Mouse (Mus musculus): Measurements from ENCODE around the gene Klhdc4.

Klhdc4 gene

GRCm38 (mm10) chr8:121829048-121829776, at the start of gene Klhdc4:
Gene Klhdc4, minus strand, starts transcription at chr8:121829569.
- DNase-seq (ENCODE audit: low read depth) = peak; percentile 92

GRCm38 (mm10) chr8:121877828-121878480, 48.6 kb upstream of the Klhdc4 start:
- DNase-seq (ENCODE audit: low read depth) = no peak

DNA sequence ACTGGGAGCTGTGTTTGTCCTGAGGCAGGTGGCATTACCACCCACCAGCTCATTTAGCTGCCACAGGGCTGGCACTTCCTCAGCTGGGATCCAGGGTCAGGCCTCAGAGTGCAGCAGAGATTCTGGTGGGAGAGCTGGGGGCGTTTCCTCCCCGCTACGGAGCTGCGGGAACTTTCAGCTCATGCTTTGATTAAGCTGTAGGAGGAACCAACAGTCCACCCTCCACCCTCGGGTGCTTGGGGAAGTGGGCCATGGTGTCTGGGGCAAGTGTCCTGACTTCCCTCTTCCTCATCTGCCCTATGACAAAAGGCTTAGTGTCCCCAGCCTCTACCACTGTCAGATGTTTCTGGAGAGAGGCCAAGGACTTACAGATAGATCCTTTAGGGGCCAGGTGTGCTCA, 47.8 kb upstream of the Klhdc4 start:
- DNase-seq (ENCODE audit: low read depth) = no peak

DNA sequence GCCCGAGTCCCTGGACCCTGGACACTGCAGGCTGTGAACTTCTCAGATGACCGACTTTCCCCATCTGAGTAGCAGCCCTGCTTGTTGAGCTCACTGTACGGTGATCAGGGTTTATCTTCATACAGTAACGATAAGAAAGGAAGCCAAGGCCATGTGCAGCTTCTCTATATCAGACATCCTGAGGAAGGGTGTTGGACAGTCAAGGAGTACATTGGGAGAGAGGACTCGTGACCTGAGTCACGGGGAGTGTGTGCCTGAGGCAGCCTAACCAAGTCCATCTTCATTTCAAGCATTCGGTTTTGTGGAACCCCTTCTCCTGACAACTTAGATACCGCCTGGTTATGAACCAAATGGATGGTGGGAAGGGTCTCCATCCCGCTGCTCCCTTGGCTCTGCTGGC, 46.1 kb upstream of the Klhdc4 start:
- no peak for DNase-seq (ENCODE audit: low read depth)

- DNase-seq (ENCODE audit: low read depth) = no peak
Measured at GRCm38 (mm10) chr8:121875045-121875444, 45.7 kb upstream of the Klhdc4 start.

GRCm38 (mm10) chr8:121874031-121874430, 44.7 kb upstream of the Klhdc4 start:
- DNase-seq (ENCODE audit: low read depth) = peak; percentile 61

GRCm38 (mm10) chr8:121871833-121872440, 42.6 kb upstream of the Klhdc4 start:
- peak; percentile 38 for DNase-seq (ENCODE audit: low read depth)

- DNase-seq (ENCODE audit: low read depth) = no peak
Measured at GRCm38 (mm10) chr8:121870190-121870589, 40.8 kb upstream of the Klhdc4 start.

DNA sequence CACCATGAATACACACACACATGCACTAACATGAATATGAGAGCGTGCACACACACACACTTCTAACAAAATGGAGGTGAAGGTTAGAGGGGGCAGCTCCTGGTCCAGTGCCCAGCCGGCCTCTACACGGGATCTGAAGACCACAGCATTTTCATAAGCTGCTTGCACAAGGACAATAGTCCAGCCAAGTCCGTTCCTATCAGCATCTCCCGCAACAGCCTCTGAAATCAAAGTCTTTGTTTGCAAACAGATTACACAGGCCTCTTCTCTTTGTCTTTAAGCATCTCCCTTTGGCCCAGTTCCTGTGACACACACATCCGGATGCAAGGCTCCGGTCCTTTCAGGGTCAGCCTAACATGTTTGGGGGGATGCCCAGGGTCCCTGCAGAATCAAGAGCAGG, 39.5 kb upstream of the Klhdc4 start:
- DNase-seq (ENCODE audit: low read depth) = no peak

DNA sequence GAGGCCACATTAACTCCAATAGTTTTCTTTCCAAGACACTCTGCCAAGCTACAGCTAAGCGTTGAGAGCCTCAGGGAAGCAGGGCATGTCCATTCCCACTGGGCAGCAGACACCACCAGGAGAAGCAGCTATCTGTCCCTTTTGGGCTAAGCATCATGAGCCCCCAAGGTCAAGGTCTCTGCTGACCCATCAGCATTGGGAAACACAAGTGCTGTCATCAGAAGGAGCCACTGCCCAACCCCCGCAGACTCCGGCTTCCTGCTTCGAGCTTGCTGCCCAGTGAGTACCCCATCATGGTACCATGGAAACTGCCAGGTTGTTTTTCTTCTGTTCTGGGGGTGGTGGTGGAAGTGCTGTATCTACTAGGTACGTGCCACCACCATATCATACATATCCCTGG, 38.8 kb upstream of the Klhdc4 start:
- no peak for DNase-seq (ENCODE audit: low read depth)

GRCm38 (mm10) chr8:121865356-121865755, 36.0 kb upstream of the Klhdc4 start:
- DNase-seq (ENCODE audit: low read depth) = no peak

GRCm38 (mm10) chr8:121861806-121862548, 32.6 kb upstream of the Klhdc4 start:
- no peak for DNase-seq (ENCODE audit: low read depth)

DNA sequence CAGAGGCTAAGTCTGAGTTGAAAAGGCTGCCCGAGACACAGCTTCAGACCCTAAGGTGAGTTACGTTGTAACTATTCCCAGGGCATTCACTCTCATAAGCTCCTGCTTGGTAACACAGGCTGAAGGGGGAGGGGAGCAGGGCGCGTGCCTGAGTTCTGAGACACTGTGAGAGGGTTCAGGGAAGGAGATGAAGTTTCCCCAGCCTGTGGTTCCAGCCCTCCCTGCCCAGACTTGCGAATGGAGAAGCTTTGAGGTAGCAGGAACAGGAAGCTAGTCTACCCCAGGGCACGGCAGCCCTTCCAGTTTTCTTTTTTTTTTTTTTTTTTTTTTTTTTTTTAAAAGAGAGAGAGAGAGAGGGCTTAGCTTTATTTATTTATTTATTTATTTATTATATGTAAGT, 31.9 kb upstream of the Klhdc4 start:
- peak; percentile 52 for DNase-seq (ENCODE audit: low read depth)

DNA sequence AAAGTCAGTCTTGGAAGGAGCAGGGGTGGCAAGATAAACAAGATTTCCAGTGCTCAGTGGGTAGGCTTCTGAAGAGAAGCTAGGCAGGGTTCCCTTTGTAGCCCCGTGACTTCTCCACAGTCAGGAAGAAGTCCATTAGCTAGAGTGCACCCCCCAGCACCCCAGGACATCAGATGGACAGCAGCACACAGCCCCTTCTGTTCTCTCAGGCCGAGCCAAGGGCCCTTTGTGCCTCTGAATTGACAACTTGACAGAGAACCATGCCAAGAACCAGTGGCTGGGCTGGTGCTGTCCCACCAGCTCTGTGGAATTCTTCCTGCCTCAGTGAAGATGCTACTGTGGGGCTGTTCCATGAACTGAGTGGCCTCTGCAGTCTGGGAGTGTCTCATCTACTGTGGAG, 28.4 kb upstream of the Klhdc4 start:
- DNase-seq (ENCODE audit: low read depth) = no peak

- DNase-seq (ENCODE audit: low read depth) = no peak
Measured at GRCm38 (mm10) chr8:121857331-121857730, 28.0 kb upstream of the Klhdc4 start.

DNA sequence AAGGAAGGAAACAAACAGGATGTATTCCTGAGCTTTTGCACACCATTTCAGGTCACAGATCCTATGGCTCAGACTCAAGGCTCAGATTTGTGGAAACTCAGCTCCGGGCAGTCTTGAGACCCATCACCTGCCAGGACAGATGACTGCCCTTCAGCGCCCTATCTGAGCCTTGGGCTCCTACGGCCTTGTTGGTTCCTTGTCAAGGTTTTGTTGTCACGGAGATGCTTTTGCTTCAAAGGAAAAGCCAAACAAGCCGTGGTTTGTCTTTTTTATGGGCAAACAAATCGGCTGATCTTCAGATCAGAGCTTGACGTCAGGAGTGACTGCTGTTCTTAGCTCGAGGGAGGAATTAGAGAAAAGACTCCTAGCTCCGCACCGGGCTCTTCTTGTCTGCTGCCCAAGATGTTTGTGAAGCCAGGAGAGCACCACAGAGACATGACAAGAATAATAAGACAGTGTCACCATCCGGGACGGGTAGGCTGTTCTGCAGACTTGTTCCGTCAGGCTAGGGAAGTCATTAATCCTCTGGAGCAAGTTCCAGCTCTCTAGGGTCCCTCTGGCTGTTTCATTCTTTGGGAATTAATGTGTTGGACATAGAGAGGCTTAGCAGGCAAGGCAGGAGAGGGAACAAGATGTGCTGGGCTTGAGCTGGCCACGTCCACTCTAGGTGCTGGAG, 26.8 kb upstream of the Klhdc4 start:
- DNase-seq (ENCODE audit: low read depth) = no peak

DNA sequence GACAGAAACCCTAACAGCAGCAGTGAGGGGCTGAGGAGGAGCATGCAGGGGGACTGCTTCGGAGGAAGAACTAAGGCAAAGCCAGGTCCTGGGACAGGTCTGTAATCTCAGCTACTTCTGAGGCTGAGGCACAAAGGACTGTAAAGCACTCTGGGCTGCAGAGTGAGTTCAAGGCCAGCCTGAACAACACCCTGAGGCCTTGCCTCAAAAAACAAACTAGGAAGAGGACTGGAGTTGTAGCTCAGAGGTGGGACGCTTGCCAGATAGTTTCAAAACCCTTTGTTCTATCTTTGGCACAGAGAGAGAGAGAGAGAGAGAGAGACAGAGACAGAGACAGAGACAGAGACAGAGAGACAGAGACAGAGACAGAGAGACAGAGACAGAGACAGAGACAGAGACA, 24.2 kb upstream of the Klhdc4 start:
- no peak for DNase-seq (ENCODE audit: low read depth)

- no peak for DNase-seq (ENCODE audit: low read depth)
Measured at GRCm38 (mm10) chr8:121852464-121852863, 23.1 kb upstream of the Klhdc4 start.

GRCm38 (mm10) chr8:121851716-121852115, 22.3 kb upstream of the Klhdc4 start:
- DNase-seq (ENCODE audit: low read depth) = no peak

DNA sequence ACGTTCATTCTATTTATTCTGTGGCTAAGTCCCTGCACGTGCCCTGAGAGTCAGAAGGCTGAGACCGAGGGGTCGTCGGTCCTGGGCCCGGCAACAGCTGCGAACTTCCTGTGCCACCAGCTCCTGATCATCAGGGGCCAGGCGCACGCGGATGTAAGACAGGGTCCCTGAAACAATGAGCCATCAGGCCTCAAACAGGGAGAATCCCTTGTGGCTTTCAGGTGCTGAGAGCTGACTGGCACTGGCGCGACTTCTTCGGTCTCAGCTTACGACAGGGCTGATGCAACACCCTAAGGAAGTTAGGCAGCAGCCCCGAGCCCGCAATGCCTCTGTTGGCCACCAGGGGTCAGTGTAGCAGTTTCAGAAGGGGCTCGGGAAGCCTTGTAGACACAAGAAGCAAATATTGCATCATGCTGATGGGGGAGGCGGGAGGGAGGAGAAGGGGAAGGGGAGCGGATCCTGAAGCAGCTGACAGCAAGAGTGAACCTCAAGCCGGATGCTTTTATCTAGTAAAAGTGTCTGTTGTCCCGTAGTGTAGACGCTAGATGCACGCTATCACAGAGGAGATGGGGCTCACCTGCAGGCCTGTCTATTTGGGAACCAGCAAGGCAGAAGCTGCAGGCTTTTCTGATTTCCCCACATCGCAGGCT, 21.6 kb upstream of the Klhdc4 start:
- DNase-seq (ENCODE audit: low read depth) = peak; percentile 99

GRCm38 (mm10) chr8:121850436-121850820, 21.1 kb upstream of the Klhdc4 start:
- peak; percentile 83 for DNase-seq (ENCODE audit: low read depth)

DNA sequence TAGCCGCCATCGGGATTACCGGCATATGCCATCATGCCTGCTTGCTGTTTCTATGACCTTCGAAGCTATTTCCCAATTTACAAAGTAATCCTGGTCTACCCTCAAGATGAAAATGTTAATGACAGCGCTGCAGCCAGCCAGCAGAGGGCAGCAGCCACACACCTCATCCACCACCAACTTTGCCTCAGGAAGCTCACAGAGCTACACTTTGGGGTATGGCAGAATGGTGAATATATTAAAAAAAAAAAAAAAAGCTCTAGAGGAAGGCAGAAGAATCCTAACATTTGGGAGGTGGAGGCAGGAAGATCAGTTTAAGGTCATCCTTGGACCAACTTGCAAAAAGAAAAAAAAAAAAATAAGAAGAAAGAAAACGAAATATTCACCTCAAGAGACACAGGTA, 20.6 kb upstream of the Klhdc4 start:
- peak; percentile 96 for DNase-seq (ENCODE audit: low read depth)

All from 416B (cell line).